Mouse (Mus musculus) c-Kit-positive CD71-positive TER-119-positive erythroid progenitor cells, embryonic 14.5 days (primary cell): ENCODE data around the gene Ankrd61.
A peak's percentile ranks its signal among the peaks of the same experiment; 100 is the strongest.

ENCODE experiments used
- DNase-seq: peaks from one replicate; pipeline ENCODE4 v3.0.0-alpha.2; 2013; ENCODE audit warnings: low spot score

The Ankrd61 gene

DNA sequence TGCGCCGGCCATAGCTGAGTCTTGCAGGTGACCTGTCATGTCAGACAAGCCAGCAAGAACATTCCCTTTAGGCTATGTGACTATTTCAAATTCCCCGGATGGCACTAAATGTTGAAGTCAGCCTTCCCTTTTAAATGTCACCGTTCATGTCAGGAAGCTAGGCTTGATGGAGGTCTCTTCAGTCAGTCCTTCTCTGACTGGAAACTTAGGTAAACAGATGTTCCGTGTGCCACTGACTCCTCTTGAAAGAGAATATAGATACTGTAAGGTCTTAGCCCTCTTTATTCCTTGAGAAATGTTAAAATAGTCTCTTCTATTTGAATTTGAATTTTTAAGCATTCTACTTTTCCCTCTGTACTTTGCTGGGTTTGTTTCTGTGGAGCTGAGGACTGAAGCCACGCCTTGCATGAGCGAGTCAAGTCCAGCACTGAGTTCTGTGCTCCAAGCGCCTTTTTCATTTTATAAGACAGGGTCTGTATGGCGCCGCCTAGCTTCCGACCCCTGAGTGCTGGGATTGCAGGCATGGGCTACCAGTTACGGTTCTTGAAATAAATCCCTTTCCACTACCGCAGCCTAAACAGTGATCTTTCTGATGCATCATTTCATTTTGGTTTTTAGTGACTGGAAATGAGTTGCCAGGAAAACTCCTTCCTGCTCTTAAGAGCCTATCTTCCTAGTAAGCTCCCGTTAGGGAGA, at the start of gene Ankrd61:
Gene Ankrd61, minus strand, starts transcription at position 51 of the 696 bp plus-strand sequence.
- DNase-seq: no peak

DNA sequence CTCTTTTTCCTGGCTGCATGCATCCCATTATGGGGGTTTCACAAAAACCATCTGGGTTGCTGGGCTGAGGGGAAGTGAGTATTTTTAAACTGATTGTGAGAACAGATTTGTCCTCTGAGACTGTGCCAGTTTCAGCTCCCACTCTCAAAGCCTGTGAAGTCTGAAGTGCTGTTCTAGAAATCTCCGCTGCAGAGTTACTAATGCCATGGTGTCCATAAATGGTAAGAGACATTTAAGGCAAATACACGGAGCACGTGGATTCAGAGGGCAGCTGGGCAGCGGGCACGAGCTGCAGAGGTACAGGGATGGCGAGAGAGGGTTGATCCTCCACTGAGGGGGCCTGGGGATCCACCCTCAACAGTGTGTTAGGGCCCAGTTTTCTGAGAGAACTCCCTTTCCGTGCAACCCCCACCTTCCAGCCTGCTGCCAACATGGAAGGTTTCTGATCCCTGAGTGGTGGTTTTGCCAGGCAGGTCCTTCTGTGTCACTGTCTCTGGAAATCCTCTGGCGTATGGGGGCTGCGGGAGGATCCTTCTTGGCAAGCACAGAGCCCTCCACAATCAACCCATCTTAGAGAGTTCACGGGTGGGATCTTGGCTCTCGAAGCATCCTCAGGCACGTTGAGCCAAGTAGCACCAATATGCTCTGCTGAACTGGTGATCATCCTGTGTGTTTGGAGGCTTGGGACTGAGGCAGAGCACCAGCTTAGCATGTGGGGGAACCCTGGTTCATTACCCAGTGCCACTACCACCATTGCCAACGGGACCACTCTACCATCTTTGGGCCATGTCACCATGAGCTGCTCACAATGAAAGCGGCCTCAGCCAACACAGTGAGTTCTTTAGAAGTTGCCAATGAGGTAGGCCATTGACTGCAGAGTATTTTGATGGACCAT, 46.0 kb upstream of the Ankrd61 start:
- no peak for DNase-seq

DNA sequence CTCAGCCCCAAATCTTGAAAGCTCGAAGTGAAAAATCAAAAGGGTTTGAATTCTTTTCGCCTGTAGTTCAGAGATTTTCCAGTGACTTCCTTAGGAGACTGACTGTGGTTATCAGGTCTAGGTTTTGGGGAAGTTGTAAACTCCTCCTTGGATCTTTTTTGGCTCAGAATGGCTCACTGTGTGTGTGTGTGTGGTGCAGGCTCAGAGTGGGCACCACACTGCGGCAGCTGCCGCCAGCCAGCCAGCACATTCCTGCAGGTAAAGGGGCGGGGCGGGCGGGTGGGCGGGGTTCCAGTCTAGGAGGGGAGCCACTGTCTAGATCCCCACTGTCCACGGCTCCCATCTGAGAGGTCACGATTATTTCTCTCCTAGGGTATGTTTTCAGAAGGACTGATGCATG, 44.1 kb upstream of the Ankrd61 start:
- DNase-seq: no peak

DNA sequence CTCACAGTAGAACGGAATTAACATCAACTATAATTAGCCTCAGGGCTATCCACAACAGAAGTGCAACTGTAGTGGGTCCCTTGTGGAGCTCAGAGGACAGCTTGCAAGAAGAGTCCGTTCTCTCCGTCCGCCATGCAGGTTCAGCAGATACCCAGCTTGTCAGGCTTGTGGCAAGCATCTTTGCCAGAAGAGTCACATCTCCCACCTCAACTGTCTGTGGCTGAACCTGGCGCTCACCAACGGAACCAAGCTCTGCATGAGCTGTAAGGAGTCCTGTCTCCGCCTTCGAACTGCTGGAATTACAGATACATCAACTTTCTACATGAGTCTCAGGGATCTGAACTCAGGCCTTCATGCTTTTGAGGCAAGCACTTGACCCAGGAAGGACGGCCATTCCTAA, 38.7 kb upstream of the Ankrd61 start:
- DNase-seq: no peak

DNA sequence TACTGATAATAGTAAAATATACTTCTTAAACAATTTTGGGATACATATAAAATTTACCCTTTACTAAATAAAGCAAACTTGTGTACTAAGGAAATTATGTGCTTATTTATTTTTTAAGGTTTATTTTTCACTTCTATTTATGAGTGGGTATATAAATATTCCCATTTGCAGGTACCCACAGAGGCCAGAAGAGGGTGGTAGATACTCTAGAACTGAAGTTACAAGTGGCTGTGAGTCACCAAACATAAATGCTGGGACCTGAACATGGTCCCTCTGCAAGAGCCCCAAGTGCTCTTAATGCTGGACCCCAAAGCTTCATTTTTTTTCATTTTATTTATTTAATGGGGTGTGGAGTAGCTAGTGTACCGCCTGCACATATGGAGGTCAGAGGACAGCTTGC, 36.4 kb upstream of the Ankrd61 start:
- DNase-seq: no peak

DNA sequence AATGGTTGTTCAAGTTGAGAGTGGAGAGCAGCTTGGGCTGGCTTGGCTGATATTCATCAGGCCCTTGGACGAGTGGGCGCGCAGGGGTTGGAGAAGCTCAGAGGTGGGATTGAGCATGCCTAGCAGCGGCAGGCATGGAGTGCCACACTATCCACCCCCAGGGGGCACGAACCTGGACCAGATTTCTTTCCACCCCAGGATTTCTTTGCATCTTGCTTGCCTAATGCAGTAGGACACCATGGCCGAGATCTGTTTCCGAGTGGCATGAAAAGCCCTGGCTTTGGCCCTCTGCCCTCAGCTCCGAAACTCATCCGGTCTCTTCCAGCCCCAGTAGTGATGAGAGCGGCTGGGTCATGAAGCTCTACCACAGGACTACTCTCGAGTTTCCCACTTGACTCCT, 35.9 kb upstream of the Ankrd61 start:
- no peak for DNase-seq

DNA sequence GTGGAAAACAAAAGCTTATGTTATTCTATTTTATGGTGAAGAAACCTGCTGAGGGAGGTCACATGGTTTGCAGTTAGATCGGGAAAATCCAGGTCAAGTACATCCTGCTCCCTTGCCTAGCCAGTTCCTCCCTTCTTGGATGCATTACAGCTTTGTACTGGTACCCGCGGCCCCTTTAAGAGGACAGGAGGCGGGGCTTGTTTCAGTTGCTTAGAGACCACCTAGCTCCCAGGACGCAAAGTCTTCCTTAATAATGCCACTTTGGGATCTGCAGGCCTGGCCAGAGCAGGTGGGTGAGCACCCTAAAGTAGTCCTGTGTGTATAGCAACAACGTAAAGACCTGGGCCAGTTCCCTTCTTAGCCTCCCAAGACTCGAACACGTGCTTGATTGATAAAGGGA, 35.3 kb upstream of the Ankrd61 start, which contains the start of gene Rsph10b:
Gene Rsph10b, plus strand, starts transcription at position 205 of the 400 bp plus-strand sequence.
- no peak for DNase-seq

DNA sequence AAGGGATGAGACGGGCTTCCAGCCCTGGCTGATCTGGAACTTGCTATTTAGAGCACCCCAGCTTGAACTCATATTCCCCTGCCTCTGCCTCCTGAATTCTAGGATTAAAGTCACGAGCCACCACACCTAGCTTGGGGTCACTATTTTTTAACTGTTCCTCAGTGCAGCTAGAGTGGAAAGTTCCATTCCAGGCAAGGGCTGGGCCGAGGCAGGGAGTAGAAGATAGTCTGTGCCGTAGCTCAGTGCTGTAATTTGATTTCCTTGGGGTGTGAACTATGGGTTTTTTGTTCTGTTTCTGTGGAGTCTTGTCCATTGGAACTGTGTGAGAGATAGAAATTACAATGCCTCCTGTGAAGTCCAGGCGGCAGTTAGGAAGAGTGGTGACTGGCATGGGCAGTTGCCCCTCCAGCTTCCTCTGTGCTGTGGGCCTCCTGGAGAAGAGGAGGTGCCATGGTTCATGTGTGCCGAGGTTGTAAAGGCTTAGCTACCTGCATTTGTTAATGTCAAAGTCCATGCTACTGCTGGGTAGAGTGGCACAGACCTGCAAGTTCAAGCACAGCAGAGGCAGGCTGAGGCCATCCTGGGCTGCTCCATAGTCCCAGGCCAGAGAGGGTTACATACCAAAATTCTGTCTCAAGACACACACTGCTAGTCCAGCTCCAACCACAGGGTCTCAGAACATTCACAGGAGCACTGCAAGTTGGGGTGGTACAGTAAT, 34.5 kb upstream of the Ankrd61 start:
- DNase-seq: no peak

DNA sequence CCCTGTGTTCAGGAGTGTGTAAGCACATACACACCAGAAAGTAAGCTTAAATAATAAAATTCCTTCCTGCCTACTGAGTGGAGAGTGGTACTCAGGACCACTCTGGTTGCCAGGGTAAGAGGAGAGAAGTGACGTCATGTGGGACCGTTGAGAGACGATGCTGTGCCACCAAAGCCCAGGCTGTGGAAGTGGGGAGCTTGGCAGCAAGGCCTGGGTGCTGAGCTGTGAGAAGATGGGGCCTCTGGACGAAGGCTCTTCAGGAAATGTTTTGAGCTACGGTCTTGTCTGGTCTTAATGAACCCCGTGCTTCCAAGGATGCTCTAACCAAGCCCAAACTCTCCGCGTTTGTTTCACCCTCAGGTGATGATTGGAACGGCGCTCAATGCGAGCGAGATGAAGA, 33.2 kb upstream of the Ankrd61 start:
- DNase-seq: no peak

DNA sequence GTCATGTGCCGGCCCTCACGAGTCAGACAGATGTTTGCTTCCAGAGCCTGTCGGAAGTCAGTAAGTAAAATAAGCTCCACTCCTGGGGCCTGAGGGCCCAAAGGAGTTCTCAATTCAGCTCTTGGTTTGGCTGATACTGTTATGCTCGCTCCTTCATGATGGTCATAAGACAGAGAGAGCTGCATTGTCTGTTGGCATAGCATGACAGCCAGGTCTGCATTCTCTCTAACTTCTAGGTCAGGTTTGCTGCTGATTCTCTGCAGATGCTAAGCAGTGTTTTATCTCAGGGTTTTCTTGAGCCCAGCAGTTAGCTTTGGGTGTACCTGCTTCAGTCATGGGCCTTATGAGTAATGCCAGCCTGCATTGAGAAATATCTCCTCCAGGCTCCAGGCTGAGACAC, 31.8 kb upstream of the Ankrd61 start:
- DNase-seq: no peak

DNA sequence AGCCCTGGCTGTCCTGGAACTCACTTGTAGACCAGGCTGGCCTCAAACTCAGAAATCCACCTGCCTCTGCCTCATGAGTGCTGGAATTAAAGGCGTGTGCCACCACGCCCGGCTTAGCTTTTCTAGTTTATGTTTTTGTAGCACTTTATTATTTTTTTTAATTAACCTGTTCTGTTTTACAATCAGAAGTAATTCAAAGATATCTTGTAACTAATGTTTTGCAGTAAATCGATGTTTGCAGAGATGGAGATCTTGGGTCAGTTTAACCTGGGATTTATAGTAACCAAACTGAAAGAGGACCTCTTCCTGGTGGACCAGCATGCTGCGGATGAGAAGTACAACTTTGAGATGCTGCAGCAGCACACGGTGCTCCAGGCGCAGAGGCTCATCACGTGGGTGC, 30.4 kb upstream of the Ankrd61 start, which contains the start of gene Gm42421:
Gene Gm42421, plus strand, starts transcription at position 301 of the 400 bp plus-strand sequence.
- DNase-seq: no peak

DNA sequence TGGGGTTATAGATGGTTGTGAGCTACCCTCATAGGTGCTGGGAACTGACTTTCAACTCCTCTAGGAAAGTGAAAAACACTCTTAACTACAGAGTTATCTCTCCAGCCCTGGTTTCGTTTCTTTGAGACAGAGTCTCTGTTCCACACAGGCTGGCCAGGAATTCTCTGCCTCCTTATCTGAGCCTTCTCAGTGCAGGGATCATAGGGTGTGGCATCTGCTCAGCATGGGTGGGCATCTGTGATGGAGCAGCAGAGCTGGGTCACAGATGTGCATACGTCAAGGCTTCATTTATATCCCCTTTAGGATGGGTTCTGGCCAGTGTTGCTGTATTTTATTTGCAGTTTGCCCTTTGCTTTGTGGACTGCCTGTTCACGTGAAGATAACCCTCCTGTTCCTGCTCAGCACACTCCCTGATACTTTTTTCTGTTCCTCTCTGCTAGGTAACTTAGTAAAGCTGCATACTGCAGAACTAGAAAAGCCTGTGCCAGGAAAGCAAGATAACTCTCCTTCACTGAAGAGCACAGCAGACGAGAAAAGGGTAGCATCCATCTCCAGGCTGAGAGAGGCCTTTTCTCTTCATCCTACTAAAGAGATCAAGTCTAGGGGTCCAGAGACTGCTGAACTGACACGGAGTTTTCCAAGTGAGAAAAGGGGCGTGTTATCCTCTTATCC, 27.4 kb upstream of the Ankrd61 start:
- peak; percentile 70 for DNase-seq

DNA sequence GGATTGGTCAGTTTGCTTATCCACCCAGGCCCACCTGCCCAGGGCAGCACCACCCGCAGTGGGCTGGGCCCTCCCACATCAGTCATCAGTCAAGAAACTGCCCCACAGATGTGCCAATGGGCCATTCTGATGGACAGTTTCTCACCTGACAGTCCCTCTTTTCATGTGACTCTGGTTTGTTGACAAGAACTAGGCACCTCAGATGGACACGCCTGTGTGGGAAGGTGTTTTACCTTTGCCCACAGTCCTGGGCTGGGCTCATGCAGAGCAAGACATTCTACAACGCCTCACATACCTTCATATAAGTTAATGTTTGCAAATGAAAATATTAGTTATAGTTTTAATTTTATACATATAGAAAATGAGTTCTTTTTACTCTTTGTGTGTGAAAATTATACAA, 20.6 kb upstream of the Ankrd61 start:
- no peak for DNase-seq

DNA sequence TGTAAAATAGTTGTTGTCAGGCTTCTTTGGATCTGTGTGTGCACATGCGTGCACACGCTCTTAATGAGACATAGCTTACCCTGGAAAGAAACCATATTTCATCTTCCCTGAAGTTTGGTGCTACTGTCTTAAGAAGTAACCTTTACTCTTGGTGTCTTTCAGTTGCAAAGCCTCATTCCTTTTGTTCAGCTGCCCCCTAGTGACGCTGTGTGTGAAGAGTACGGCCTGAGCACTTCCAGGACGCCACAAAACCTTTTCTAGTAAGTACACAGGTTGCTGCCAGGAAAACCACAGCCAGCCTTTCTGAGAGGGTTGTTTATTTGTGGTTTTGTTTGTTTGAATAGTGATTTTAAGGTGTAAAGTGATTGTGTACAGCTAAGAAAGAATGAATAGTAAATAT, 19.9 kb upstream of the Ankrd61 start:
- DNase-seq: peak; percentile 56

DNA sequence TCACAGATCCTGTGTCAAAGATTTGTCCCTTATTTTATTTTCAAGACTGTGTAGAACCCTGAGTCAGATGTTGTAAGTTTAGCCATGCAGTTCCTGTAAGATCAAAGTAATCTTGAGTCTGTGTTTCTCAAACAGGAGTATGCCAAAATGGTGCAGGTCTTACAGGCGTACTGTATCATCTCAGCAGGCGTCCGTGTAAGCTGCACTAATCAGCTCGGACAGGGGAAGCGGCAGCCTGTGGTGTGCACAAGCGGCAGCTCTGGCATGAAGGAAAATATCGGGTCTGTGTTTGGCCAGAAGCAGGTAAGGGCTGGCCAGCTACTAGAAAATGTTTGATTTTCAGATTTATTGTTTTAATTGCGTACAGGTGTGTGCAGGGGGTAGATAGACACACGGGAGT, 18.7 kb upstream of the Ankrd61 start:
- DNase-seq: no peak

DNA sequence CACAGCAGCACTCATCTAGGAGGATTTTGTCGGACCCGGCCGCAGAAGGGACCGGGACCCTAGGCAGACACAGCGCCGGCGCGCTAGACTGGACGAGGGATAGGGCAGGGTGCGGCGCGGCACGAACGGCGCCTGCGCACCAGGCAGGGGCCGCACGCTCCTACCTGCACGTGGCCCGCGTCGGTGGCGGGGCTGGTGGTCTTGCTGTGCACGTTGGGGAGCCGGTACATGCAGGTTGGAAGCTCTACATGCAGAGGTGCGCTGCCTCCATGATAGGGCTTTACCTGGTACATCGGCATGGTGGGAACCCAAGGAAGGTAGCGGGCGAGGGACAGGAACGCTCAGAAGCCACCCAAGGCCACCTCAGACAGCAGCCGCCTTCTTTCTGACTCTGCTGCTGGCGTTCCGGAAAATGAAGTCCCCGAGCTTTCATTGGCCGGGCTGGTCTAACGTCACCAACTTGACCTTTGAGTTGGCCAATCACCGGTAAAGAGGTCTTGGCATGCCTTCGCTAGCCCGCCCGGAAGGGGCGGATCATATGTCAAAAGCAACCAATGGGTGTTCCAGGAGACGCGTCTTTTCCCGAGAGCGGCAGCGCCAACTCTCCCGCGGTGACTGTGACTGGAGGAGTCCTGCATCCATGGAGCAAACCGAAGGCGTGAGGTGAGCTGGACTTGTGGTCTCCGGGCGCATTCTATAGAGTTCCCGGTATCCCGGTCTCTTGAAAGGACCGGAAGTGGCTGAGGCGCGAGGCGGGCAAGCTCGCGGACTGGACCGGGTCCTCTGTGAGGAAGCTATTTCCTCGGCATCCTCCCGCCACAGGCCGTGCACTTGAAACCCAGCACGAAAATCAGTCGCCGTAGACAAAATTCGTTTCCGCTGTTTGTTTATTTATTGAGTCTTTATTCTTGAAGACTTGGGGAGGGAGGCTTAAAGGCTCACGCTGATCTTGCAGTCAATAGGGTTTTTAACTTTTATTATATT, 12.2 kb upstream of the Ankrd61 start, which contains the start of the genes Aimp2 and Pms2:
Gene Aimp2, minus strand, starts transcription at position 431 of the 984 bp plus-strand sequence.
Gene Pms2, plus strand, starts transcription at position 548 of the 984 bp plus-strand sequence.
- peak; percentile 99 for DNase-seq

DNA sequence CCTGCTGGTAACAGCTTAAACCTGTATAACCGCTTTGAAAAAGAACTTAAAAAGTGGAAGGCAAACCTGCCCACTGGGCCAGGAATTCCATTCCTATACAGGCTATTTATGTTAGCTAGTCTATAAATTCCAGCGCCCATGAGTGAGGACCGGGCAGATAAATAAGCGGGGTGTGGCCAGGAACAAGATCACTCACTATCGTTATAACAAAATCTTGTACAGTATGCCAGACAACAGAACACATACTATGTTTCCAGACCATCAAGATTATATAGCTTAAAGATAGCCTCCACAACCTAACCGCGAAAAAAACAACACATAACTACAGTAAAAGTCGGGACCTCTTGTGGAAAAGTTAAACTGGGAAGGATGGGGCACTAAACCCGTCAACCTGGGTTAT, 11.4 kb upstream of the Ankrd61 start:
- DNase-seq: peak; percentile 55

DNA sequence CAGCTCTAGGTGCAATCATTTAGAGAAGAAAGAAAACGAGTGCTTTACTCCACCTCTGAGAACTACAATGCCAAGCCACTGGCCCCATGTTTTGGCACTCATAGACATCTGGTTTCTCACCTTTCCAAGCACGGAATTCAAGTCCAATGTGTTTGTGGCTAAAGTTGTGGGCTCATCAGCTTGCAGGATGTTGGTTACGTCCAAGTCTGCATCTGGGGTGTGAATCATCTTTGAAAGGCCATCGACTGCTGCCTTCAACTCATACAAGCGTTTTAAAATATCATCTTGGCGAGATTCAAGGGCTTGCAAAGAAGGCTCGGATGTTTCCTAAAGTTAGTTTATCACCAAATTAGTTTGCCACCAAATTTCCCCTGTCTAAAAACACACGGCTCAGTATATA, 8.9 kb upstream of the Ankrd61 start:
- no peak for DNase-seq

DNA sequence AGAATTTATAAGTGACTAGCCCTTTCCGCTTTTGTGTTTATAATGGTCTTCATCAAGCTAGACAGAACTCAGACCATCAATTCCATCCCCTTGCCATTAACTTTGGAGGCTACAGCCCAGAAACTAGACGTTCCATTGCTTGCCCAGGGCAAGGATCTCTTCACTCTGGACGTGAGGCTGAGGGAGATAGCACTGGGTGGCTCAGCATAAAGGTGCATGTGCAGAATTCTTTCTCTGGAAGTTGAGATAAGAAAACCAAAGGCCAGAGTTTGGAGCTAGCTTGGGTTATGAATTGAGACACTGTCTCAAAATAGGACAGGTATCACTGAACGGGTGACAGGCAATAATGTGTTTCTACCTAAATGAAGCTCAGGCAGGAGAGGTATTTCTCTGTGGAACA, 6.3 kb upstream of the Ankrd61 start:
- peak; percentile 40 for DNase-seq

DNA sequence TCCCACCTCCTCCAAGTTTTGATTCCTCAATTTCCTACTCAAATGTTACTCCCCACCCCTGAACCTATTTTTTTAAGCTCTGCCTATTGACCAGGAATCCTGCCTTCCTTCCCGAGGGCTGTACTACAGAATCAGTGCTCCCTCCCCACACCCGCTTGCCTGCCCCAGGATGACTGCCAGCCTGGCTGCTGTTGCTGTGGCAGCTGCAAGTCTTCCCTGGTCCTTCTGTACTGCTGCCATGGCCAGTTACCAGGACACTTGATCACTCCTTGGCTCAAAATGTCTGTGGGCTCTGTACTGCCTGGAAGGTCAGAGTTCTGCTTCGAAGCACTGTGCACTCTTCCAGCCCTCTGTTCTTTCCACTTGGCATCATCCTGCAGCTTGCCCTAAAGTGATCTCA, 4.6 kb upstream of the Ankrd61 start:
- no peak for DNase-seq

DNA sequence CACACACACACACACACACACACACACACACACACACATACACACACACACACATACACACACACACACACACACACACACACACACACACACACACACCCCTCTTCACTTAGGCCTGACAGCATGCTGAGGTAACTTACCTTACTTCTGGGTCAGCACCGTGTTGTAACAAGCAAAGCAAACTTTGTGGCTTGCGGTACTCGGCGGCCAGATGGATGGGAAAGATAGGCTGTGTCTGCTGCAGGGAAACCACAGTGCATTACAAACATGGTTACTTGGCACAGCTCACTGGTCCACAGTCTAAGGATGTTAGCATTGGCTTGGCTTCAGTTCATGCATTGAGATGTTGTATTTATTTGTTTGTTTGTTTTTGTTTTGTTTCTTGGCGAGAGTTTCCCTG, 4.1 kb downstream of the Ankrd61 start:
- DNase-seq: peak; percentile 31
